Mouse (Mus musculus) intestine, postnatal 0 days (tissue): ENCODE measurements around the gene Ncoa7. TPM values are rescaled to one million over a fixed set of nuclear protein-coding genes. Genes with fewer than 3 reads are reported as not detected.
"Not testable (repeated sequence)": the region's sequence is repeated elsewhere in the genome, so short reads cannot be mapped to it uniquely, and the experiment has no call there.

Source experiments
- ATAC-seq: fragments of 200-750 bp; cut with Nextera tagmentation; 2 replicates; pipeline ENCODE4 v1.8.0; 2017; ENCODE audit warnings: mild to moderate bottlenecking, moderate TSS enrichment, moderate library complexity
- H3K27ac ChIP-seq: fragments of 300-500 bp; sonication (generic); 2 replicates; pipeline ENCODE4 v1.5.1; 2014; ENCODE audit warnings: mild to moderate bottlenecking, low read depth, low read length, moderate library complexity
- H3K27me3 ChIP-seq: fragments of 300-500 bp; sonication (generic); replicated peaks from 2 replicates; pipeline ENCODE4 v1.6.1; 2014; ENCODE audit warnings: low read length, mixed read lengths; ENCODE audit not compliant: control insufficient read depth, insufficient read depth
- H3K36me3 ChIP-seq: fragments of 300-500 bp; sonication (generic); 2 replicates; pipeline ENCODE4 v1.6.1; 2014; ENCODE audit warnings: mild to moderate bottlenecking, moderate library complexity; ENCODE audit not compliant: control insufficient read depth, insufficient read depth
- H3K4me1 ChIP-seq: fragments of 300-500 bp; sonication (generic); replicated peaks from 2 replicates; pipeline ENCODE4 v1.6.1; 2014; ENCODE audit warnings: antibody characterized with exemption, low read length, mixed read lengths; ENCODE audit not compliant: control insufficient read depth, insufficient read depth
- H3K4me2 ChIP-seq: fragments of 300-500 bp; sonication (generic); replicated peaks from 2 replicates; pipeline ENCODE4 v1.6.1; 2014; ENCODE audit warnings: low read depth, mild to moderate bottlenecking, moderate library complexity
- H3K4me3 ChIP-seq: fragments of 300-500 bp; sonication (generic); 2 replicates; pipeline ENCODE4 v1.5.1; 2014; ENCODE audit warnings: low read depth, low read length
- H3K9ac ChIP-seq: fragments of 300-500 bp; sonication (generic); 2 replicates; pipeline ENCODE4 v1.6.1; 2014; ENCODE audit warnings: mild to moderate bottlenecking, low read depth, low read length
- H3K9me3 ChIP-seq: fragments of 300-500 bp; sonication (generic); 2 replicates; pipeline ENCODE4 v1.6.1; 2016; ENCODE audit warnings: mixed run types; ENCODE audit not compliant: control insufficient read depth
- CTCF ChIP-seq: sonication (generic); IDR thresholded peaks from 2 replicates; pipeline ENCODE4 v1.5.1; 2016; ENCODE audit warnings: low read depth, mild to moderate bottlenecking, control low read depth, antibody characterized with exemption, moderate library complexity
- WGBS: fragments of 180-500 bp; shearing (Covaris S2); extraction: QIAGEN DNeasy Blood & Tissue Kit; methylation state at CpG from one replicate; pipeline ENCODE4 v1.1.7; 2014; 5-methylcytosine and 5-hydroxymethylcytosine counted together
- polyA plus RNA-seq: library from polyadenylated mRNA; unstranded; fragments of >200 nt; fragmentation: Nextera tagmentation; extraction: Ambion mirVana; gene quantifications from 2 replicates; pipeline ENCODE4 v1.2.1, GENCODE M21; 2015

Gene Ncoa7
- polyA plus RNA-seq, 1 experiment from 2014 or later: 10.4 TPM

GRCm38 (mm10) chr10:30788340-30788721 lies 14.8 kb downstream of the Ncoa7 start:
- Histone ChIP-seq H3K9me3 (no peaks in the 10 kb centered on the region), H3K4me3 (no peak overlapping the region), H3K27ac (no peak overlapping the region), H3K9ac (no peak overlapping the region), H3K36me3 (no peaks in the 10 kb centered on the region), H3K4me1 (no peaks in the 10 kb centered on the region), H3K27me3 (no peaks in the 10 kb centered on the region), H3K4me2 (no peak overlapping the region)
- WGBS: 89% methylated on average over 1 of the region's 1 CpGs
- no peak for ATAC-seq
- TF ChIP-seq CTCF: no peak

- no peak overlapping the region for H3K27ac ChIP-seq
- no peaks in the 10 kb centered on the region for H3K27me3 ChIP-seq
- ATAC-seq: no peak
- no peak for TF ChIP-seq CTCF
- H3K9me3 ChIP-seq: no peaks in the 10 kb centered on the region
- H3K4me3 ChIP-seq: no peak overlapping the region
- H3K4me1 ChIP-seq: no peaks in the 10 kb centered on the region
- no peak overlapping the region for H3K4me2 ChIP-seq
- 58% methylated on average over 3 of the region's 3 CpGs for WGBS
- no peak overlapping the region for H3K9ac ChIP-seq
- H3K36me3 ChIP-seq: no peaks in the 10 kb centered on the region
Observed at GRCm38 (mm10) chr10:30787684-30788339, 15.3 kb downstream of the Ncoa7 start.

- Histone ChIP-seq H3K9ac (no peak overlapping the region), H3K4me2 (no peak overlapping the region), H3K4me3 (no peak overlapping the region), H3K36me3 (no peaks in the 10 kb centered on the region), H3K27me3 (no peaks in the 10 kb centered on the region), H3K4me1 (no peaks in the 10 kb centered on the region), H3K9me3 (no peaks in the 10 kb centered on the region), H3K27ac (no peak overlapping the region)
- TF ChIP-seq CTCF: no peak
- no peak for ATAC-seq
- 78% methylated on average over 5 of the region's 5 CpGs for WGBS
Observed at GRCm38 (mm10) chr10:30786103-30786754, 16.9 kb downstream of the Ncoa7 start.

- H3K9me3 ChIP-seq, H3K4me2 ChIP-seq, ATAC-seq, H3K27ac ChIP-seq, H3K36me3 ChIP-seq, H3K4me1 ChIP-seq, H3K9ac ChIP-seq, H3K27me3 ChIP-seq, H3K4me3 ChIP-seq: not testable (repeated sequence)
- WGBS: 96% methylated on average over 9 of the region's 9 CpGs
Observed at GRCm38 (mm10) chr10:30780921-30781320, 22.2 kb downstream of the Ncoa7 start.

GRCm38 (mm10) chr10:30778240-30778639 lies 24.9 kb downstream of the Ncoa7 start:
- Histone ChIP-seq H3K9ac (no peak overlapping the region), H3K27ac (no peak overlapping the region), H3K4me2 (no peak overlapping the region), H3K9me3 (no peaks in the 10 kb centered on the region), H3K4me1 (no peaks in the 10 kb centered on the region), H3K36me3 (no peaks in the 10 kb centered on the region), H3K4me3 (no peak overlapping the region), H3K27me3 (no peaks in the 10 kb centered on the region)
- 0 out of 2 replicates have a peak, but pooled peaks have one; percentile 22 for ATAC-seq
- TF ChIP-seq CTCF: no peak
- WGBS: 53% methylated on average over 3 of the region's 3 CpGs

GRCm38 (mm10) chr10:30775987-30776386 lies 27.1 kb downstream of the Ncoa7 start:
- Histone ChIP-seq H3K36me3 (no peaks in the 10 kb centered on the region), H3K4me3 (no peak overlapping the region), H3K9ac (no peak overlapping the region), H3K27ac (no peak overlapping the region), H3K27me3 (no peaks in the 10 kb centered on the region), H3K4me1 (no peaks in the 10 kb centered on the region), H3K4me2 (no peak overlapping the region), H3K9me3 (no peaks in the 10 kb centered on the region)
- ATAC-seq: no peak
- 85% methylated on average over 2 of the region's 2 CpGs for WGBS
- no peak for TF ChIP-seq CTCF
